ENCODE assay signal across 13 mouse cellular contexts in the genomic region with DNA sequence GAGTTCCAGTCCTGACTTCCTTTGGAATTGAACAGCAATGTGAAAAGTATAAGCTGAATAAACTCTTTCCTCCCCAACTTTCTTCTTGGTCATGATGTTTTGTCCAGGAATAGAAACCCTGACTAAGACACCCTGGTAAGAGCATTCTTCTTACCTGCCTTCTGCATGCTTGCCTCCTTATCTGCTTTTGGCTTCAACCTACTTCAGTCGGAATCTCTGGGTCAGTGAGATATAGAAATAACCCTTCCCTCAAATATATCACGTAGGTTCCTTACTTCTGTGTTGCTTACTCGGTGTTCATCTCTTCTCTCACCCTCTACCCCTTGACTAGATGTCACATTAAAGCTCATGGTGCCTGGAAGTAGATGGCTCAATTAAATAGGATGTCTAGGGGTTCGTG. TPM values are rescaled to one million over a fixed set of nuclear protein-coding genes. Genes with fewer than 3 reads are reported as not detected.
"Had no signal": no experiment of that assay in that cellular context is flagged by ENCODE, and none has a peak within 500 bp of the region (broad histone marks: within the 10 kb centered on the region; RNA-seq: fewer than 3 reads in every experiment).

No protein-coding gene starts in this region.

- H3K9me3 ChIP-seq: limb, embryonic 13.5 days; midbrain, embryonic 10.5 days; neural tube, embryonic 15.5 days had no signal

- H3K27me3 ChIP-seq: limb, embryonic 13.5 days; neural tube, embryonic 15.5 days had no signal

- H3K36me3 ChIP-seq: limb, embryonic 13.5 days; midbrain, embryonic 10.5 days; neural tube, embryonic 15.5 days had no signal

- H3K4me1 ChIP-seq: midbrain, embryonic 10.5 days had no signal

- H3K4me2 ChIP-seq: limb, embryonic 13.5 days; neural tube, embryonic 15.5 days had no signal

- H3K9ac ChIP-seq: limb, embryonic 13.5 days; neural tube, embryonic 15.5 days had no signal

- ATAC-seq: intestine, embryonic 16.5 days had no signal

- DNase-seq: kidney, adult 8-10 months; left cerebral cortex, postnatal 4 days; lung, adult 18-20 months; midbrain, embryonic 14.5 days; right cerebral cortex, adult 18-20 months; right cerebral cortex, postnatal 25 days; thymus, postnatal 36 days had no signal

- H3K4me3 ChIP-seq: limb, embryonic 13.5 days; midbrain, embryonic 10.5 days; myocyte; neural tube, embryonic 15.5 days had no signal

- H3K27ac ChIP-seq: kidney, postnatal 0 days; limb, embryonic 13.5 days; midbrain, embryonic 10.5 days; neural tube, embryonic 15.5 days had no signal

RNA-seq across cellular contexts. Expression of a gene that starts 19.3 kb away (rescaled TPM):
- polyA plus RNA-seq: myocyte had no signal
